Mouse (Mus musculus) hindlimb bud, embryonic 11.5 days (tissue): ENCODE results near the gene Aqp5.

Source experiments
- DNase-seq: peaks from one replicate; pipeline ENCODE4 v3.0.0-alpha.2; 2012; ENCODE audit warnings: low read depth, low spot score; ENCODE audit errors: extremely low spot score

Gene Aqp5

DNA sequence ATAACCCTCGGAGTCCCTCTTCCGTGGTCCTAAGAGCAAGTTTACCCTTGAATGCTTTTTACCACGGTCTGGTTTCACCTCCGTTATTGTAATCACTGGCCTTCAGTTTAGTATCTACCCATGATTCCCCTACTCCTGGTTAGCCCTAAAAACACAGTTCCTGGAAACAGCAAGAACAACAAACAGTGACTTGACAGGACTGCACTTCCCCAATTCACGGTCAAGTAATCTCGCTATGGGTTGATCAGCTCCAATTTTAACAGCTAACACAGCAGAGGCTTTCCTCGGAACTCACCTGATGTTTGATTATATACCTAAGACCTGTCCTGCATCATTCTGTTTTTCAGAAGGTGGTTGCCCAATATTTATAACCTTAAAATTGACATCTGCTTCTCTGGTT lies 44.1 kb downstream of the Aqp5 start:
- DNase-seq = no peak

DNA sequence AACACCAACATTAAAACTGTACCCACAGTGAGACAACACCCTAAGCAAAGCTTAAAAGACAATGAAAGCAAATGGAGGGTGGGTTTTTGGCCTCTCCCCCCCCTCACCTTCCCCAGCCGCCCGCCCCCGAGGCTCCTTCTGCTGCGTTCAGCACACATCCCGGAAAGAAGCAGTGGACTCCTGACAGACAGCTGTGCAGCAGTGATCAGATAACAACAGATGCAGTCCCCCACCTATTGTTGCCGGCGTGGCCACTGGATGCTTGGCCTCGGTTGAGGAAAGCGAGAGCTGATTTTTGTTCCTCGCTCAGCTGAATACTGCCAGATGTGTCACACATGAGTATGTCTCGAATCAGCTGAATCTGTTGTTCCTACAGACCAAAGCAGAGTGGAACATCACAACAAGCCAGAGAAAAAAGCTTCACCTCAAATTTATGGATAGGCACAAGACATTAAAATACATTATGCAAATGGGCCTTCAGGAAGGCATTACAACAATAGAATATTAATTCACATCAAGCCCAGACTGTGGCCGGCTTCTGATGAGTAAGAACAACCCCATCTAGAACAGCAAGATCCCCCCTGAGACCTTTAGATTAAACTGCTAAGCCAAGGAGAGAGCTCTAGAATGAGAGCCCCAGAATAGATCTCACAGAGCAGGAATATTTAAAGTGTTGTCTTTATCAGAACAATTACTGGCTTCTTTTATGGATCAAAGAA lies 47.0 kb downstream of the Aqp5 start:
- no peak for DNase-seq

DNA sequence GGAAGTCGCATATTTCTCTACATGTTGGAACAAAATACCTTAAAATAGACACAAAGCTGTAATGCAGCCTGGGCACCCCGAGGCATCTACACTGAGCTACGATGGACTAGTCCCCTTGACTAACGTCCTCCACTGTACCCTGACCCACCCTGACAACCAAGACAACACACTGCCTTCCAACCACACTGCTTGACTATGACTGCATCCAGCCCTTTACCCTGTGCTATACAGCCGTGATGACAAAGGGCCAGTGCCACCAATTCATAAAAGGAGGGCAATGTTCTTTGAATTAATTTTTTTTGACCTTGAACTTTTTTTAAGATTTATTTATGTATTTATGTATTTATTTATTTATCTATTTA lies 47.5 kb downstream of the Aqp5 start:
- DNase-seq = no peak

DNA sequence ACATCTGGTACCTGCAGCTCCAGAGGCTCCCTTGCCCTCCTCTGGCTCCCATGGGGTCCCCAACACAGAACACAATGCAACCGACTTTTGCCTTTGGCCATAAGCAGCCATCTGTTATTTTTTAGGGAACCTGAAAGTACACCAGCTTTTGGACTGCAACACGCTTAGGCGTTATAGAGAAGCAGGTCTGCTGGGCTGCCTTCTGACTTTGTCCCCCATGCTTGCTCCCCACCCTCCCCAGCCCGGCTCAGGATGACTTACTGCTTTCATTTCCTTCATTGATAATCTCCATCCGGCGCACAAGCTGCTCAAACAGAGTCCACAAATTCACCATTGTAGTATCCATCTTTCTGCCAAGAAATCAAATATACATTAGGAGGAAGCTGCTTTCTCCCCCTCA lies 52.0 kb downstream of the Aqp5 start:
- no peak for DNase-seq

DNA sequence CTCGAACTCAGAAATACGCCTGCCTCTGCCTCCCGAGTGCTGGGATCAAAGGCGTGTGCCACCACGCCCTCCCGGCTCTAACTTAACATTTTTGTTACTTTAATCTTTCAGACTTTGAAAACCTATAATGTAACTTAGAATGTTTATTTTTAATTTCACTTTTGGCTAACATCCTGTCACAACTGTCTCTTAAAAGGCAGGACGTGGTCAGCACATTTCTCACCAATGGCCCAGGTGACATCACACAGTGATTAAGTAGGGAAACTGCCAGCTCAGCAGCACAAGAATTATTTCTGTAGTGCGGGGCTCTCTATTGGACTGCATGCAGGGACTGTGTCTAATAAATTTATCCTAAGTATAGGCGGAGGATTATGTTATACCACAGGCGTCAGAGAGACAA lies 53.2 kb downstream of the Aqp5 start:
- DNase-seq = no peak
